Mouse (Mus musculus): ENCODE measurements around the gene Auh.

- TF ChIP-seq CTCF (IDR thresholded peaks at IDR 0.05; ENCODE audit: low read depth, low read length) (no peak), POLR2A (IDR thresholded peaks at IDR 0.05; ENCODE audit: insufficient read depth, low read length) (no peak)
These were observed 54.4 kb downstream of the Auh start for GRCm38 (mm10) chr13:52875089-52875488.

All from ES-Bruce4 (cell line).